Mouse (Mus musculus) adrenal gland, postnatal 25 days (tissue): Measurements from ENCODE around the gene Gm3250. TPM values are rescaled to one million over a fixed set of nuclear protein-coding genes. Genes with fewer than 3 reads are reported as not detected.
"Not testable (repeated sequence)": the region's sequence is repeated elsewhere in the genome, so short reads cannot be mapped to it uniquely, and the experiment has no call there.

ENCODE experiments used
- DNase-seq: peaks from one replicate; pipeline ENCODE4 v3.0.0; 2021; ENCODE audit warnings: mixed read lengths
- total RNA-seq: library from RNA; stranded (reverse); gene quantifications from 2 replicates; pipeline ENCODE4 v1.2.3, GENCODE M21; 2021

Gm3250 gene
- total RNA-seq, 1 experiment from 2014 or later, result not detected

- not testable (repeated sequence) for DNase-seq
Measured at GRCm38 (mm10) chr10:77750686-77751085, 31.7 kb downstream of the Gm3250 start.

GRCm38 (mm10) chr10:77741924-77742688 is 40.2 kb downstream of the Gm3250 start, which contains the start of gene Gm18596:
TSS of gene Gm18596 (minus strand) at chr10:77742638.
- DNase-seq, result not testable (repeated sequence)

- DNase-seq, result no peak
Measured at GRCm38 (mm10) chr10:77738929-77739328, 43.4 kb downstream of the Gm3250 start.

- no peak for DNase-seq
Measured at GRCm38 (mm10) chr10:77735928-77736327, 46.4 kb downstream of the Gm3250 start.

Other genes with a start within 250 kb of the Gm3250 start
- 154 and 195 TPM in 2 replicates for gene Pttg1ip, start 200.8 kb downstream of the Gm3250 start, total RNA-seq
- gene Sumo3, start 176.4 kb downstream of the Gm3250 start, total RNA-seq, result 104 and 117 TPM in 2 replicates
- 20.9 TPM in 1 of 2 replicates, not detected in the other for gene Gm49325, start 176.3 kb downstream of the Gm3250 start, total RNA-seq
- 45.4 and 45.5 TPM in 2 replicates for gene Ube2g2, start 160.3 kb downstream of the Gm3250 start, total RNA-seq
- gene Tspear, start 96.0 kb downstream of the Gm3250 start, total RNA-seq, result 0.39 and 0.86 TPM in 2 replicates
- gene Gm19402, start 91.8 kb downstream of the Gm3250 start, total RNA-seq, result not detected in 2 replicates
- gene Gm9508, start 85.3 kb downstream of the Gm3250 start, total RNA-seq, result not detected in 2 replicates
- not detected in 2 replicates for gene Gm10272, start 75.9 kb downstream of the Gm3250 start, total RNA-seq
- not detected in 2 replicates for gene Gm10024, start 71.1 kb downstream of the Gm3250 start, total RNA-seq
- gene Gm10142, start 66.7 kb downstream of the Gm3250 start, total RNA-seq, result not detected in 2 replicates
- not detected in 2 replicates for gene Krtap12-1, start 61.9 kb downstream of the Gm3250 start, total RNA-seq
- not detected in 2 replicates for gene Gm10100, start 56.1 kb downstream of the Gm3250 start, total RNA-seq
- gene Gm18596, start 39.9 kb downstream of the Gm3250 start, total RNA-seq, result not detected in 2 replicates
- not detected in 2 replicates for gene Gm9736, start 31.2 kb downstream of the Gm3250 start, total RNA-seq
- gene Gm3233, start 22.9 kb downstream of the Gm3250 start, total RNA-seq, result not detected in 2 replicates
- not detected in 2 replicates for gene Gm3238, start 11.2 kb downstream of the Gm3250 start, total RNA-seq
- not detected in 2 replicates for gene Gm7138, start 5.6 kb downstream of the Gm3250 start, total RNA-seq
- not detected in 2 replicates for gene Gm7137, start 5.7 kb upstream of the Gm3250 start, total RNA-seq
- not detected in 2 replicates for gene Gm9639, start 12.5 kb upstream of the Gm3250 start, total RNA-seq
- gene Gm19668, start 16.6 kb upstream of the Gm3250 start, total RNA-seq, result not detected in 2 replicates
- gene Gm9507, start 29.3 kb upstream of the Gm3250 start, total RNA-seq, result not detected in 2 replicates
- not detected in 2 replicates for gene Gm2696, start 32.1 kb upstream of the Gm3250 start, total RNA-seq
- not detected in 2 replicates for gene Krtap10-4, start 44.6 kb upstream of the Gm3250 start, total RNA-seq
- gene Krtap10-10, start 53.4 kb upstream of the Gm3250 start, total RNA-seq, result not detected in 2 replicates
- not detected in 2 replicates for gene Gm36176, start 64.3 kb upstream of the Gm3250 start, total RNA-seq
- gene Gm10318, start 70.3 kb upstream of the Gm3250 start, total RNA-seq, result not detected in 2 replicates
- gene Gm3285, start 79.4 kb upstream of the Gm3250 start, total RNA-seq, result not detected in 2 replicates
- 5.5 and 8.0 TPM in 2 replicates for gene Lrrc3, start 120.0 kb upstream of the Gm3250 start, total RNA-seq
- gene Trpm2, start 188.0 kb upstream of the Gm3250 start, total RNA-seq, result 1.2 and 2.7 TPM in 2 replicates
- gene 1810043G02Rik, start 196.0 kb upstream of the Gm3250 start, total RNA-seq, result 18.5 and 22.1 TPM in 2 replicates
- gene Pfkl, start 227.5 kb upstream of the Gm3250 start, total RNA-seq, result 91.4 and 96.0 TPM in 2 replicates